Mouse (Mus musculus): ENCODE data around the gene Rasgef1b.
A peak's percentile ranks its signal among the peaks of the same experiment; 100 is the strongest.

Gene Rasgef1b

GRCm38 (mm10) chr5:99728649-99729212 lies at the start of gene Rasgef1b:
TSS of gene Rasgef1b (minus strand) at chr5:99729065.
- DNase-seq (ENCODE audit: low read depth, low spot score): peak; percentile 87

GRCm38 (mm10) chr5:99775342-99775741 lies 46.5 kb upstream of the Rasgef1b start:
- no peak for DNase-seq (ENCODE audit: low read depth, low spot score)

GRCm38 (mm10) chr5:99773265-99773664 lies 44.4 kb upstream of the Rasgef1b start:
- DNase-seq (ENCODE audit: low read depth, low spot score): no peak

- no peak for DNase-seq (ENCODE audit: low read depth, low spot score)
These were observed 35.4 kb upstream of the Rasgef1b start for GRCm38 (mm10) chr5:99764246-99764645.

GRCm38 (mm10) chr5:99758859-99759258 lies 30.0 kb upstream of the Rasgef1b start:
- no peak for DNase-seq (ENCODE audit: low read depth, low spot score)

- DNase-seq (ENCODE audit: low read depth, low spot score): no peak
These were observed 25.0 kb upstream of the Rasgef1b start for GRCm38 (mm10) chr5:99753843-99754242.

- DNase-seq (ENCODE audit: low read depth, low spot score): no peak
These were observed 24.5 kb upstream of the Rasgef1b start for GRCm38 (mm10) chr5:99753368-99753767.

GRCm38 (mm10) chr5:99752670-99753231 lies 23.9 kb upstream of the Rasgef1b start:
- DNase-seq (ENCODE audit: low read depth, low spot score): no peak

GRCm38 (mm10) chr5:99748417-99748816 lies 19.6 kb upstream of the Rasgef1b start:
- no peak for DNase-seq (ENCODE audit: low read depth, low spot score)

GRCm38 (mm10) chr5:99746087-99746486 lies 17.2 kb upstream of the Rasgef1b start:
- no peak for DNase-seq (ENCODE audit: low read depth, low spot score)

GRCm38 (mm10) chr5:99742874-99743273 lies 14.0 kb upstream of the Rasgef1b start:
- DNase-seq (ENCODE audit: low read depth, low spot score): no peak

- peak; percentile 44 for DNase-seq (ENCODE audit: low read depth, low spot score)
These were observed 13.2 kb upstream of the Rasgef1b start for GRCm38 (mm10) chr5:99742056-99742455.

GRCm38 (mm10) chr5:99737937-99738727 lies 9.3 kb upstream of the Rasgef1b start:
- peak; percentile 89 for DNase-seq (ENCODE audit: low read depth, low spot score)

GRCm38 (mm10) chr5:99729931-99730330 lies 1.1 kb upstream of the Rasgef1b start:
- DNase-seq (ENCODE audit: low read depth, low spot score): no peak

GRCm38 (mm10) chr5:99729361-99729882 lies 557 bp upstream of the Rasgef1b start:
- peak; percentile 64 for DNase-seq (ENCODE audit: low read depth, low spot score)

- peak; percentile 52 for DNase-seq (ENCODE audit: low read depth, low spot score)
These were observed 826 bp downstream of the Rasgef1b start for GRCm38 (mm10) chr5:99728027-99728451.

- no peak for DNase-seq (ENCODE audit: low read depth, low spot score)
These were observed 4.9 kb downstream of the Rasgef1b start for GRCm38 (mm10) chr5:99723941-99724340.

GRCm38 (mm10) chr5:99722310-99722709 lies 6.6 kb downstream of the Rasgef1b start:
- no peak for DNase-seq (ENCODE audit: low read depth, low spot score)

GRCm38 (mm10) chr5:99720554-99720953 lies 8.3 kb downstream of the Rasgef1b start:
- no peak for DNase-seq (ENCODE audit: low read depth, low spot score)

GRCm38 (mm10) chr5:99717917-99718316 lies 10.9 kb downstream of the Rasgef1b start:
- no peak for DNase-seq (ENCODE audit: low read depth, low spot score)

- DNase-seq (ENCODE audit: low read depth, low spot score): no peak
These were observed 13.6 kb downstream of the Rasgef1b start for GRCm38 (mm10) chr5:99715281-99715744.

GRCm38 (mm10) chr5:99711947-99712346 lies 16.9 kb downstream of the Rasgef1b start:
- no peak for DNase-seq (ENCODE audit: low read depth, low spot score)
